Mouse (Mus musculus): ENCODE measurements around the gene Slc8a2.

Slc8a2 gene

DNA sequence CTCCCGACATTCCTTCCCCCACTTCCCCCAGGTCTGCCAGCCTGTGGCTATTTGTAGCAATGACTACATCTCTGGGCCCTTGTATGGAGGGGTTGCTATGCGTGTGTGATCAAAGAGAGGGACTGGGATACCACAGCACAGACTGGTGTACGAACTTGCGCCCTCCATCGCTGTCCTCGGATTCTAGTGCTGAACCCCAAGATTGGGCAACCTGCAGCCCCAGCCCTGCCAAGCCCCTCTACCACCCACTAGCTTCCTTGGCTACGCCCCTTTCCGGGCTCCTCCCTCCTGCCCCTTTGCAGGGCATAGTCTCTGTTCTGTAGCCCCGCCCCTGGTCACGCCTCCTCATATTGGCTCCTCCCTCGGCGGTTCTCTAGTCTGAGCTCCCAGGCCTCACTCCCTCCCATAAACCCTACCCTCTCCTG, at the start of gene Slc8a2:
TSS of gene Slc8a2 (plus strand) at position 406 of the 425 bp plus-strand sequence.
- DNase-seq (ENCODE audit: low read depth, low spot score) = no peak

DNA sequence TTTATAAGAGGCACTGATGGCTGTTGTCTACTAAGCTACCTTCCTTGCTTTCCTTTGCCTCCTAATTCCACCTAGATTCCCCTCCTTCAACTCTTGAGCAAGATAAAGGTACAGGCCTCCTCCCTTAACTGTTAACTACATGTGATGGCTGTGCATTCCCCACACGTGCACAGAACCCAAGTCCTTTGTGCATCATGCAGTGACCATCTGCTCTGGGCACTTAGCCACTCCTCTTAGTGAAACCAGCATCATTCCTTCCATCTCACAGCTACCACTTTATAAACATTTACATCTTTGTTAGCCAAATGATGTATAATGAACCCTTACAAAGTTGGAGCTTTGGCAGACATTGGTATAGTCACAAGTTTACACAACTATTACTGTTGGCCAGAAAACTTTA, 49.7 kb upstream of the Slc8a2 start:
- DNase-seq (ENCODE audit: low read depth, low spot score) = no peak

DNA sequence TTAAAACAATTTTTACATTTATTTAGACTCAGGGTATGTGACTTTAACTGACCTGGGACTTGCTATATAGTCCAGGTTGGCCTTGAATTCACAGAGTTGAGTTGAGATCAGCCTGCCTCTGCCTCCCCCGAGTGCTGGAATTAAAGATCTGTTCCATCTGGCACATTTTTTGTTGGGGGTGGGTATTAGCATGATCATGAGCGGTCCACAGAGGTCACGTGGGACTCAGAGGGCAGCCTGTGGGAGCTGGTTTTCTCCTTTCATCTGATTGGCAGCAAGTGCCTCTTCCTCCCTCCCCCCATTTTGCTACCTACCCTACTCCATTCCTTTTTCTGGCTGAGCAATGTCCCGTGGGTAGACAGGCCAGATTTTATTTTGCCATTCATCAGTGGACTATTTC, 49.0 kb upstream of the Slc8a2 start:
- DNase-seq (ENCODE audit: low read depth, low spot score) = no peak

DNA sequence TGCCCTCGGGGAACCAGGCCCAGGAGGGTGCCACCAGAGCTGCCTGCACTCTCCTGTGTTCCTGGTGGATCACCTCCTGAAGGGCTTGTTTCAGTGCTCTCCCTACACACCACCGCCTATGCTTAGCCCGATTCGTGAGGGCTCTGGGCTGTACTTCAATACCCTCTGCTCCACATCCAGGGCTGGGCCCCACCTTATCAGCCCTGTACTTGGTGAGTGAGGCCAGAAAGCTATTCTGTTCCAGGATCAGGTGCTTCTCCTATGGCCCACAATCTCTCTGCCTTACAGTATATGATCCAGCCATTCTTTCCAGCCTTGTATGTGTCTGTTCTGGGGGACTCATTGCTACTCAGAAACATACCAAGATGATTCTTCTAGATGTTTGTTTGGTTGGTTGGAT, 46.3 kb upstream of the Slc8a2 start:
- no peak for DNase-seq (ENCODE audit: low read depth, low spot score)

DNA sequence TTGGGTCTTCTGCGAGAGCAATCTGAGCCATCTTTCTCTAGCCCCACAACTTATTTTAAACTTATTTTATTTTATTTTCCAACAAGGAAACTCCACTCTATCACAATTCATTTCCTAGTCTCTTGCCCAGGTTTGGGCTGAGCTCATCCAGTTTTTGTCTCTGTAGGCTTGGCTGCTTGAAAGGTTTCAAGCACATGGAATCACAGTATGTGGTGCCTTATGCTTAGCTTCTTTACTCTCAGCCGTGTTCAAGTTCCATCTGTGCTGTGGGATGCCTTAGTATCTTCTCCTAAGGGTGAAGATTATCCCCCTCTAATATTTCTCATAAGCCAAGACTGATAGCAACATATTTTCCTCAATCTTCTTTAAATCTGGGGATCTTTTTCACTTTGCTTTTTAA, 42.0 kb upstream of the Slc8a2 start:
- DNase-seq (ENCODE audit: low read depth, low spot score) = no peak

DNA sequence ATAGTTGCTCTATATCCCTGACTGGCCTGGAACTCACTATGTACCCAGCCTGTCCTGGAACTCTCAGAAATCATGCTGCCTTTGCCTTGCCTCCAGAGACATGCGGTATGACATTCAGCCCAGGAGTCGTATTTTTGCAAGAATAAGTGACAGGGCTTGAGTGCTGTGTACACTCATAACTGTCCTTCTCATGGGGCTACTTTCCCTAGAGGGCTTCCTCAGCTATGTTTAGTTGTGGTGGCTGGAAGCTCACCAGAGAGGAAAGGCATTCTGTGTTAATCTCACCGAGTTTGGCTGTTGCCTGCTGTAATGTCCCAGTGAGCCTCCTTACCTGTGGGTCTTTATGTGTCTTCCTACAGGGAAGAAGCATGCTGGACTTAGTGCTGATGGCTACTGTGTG, 35.0 kb upstream of the Slc8a2 start:
- no peak for DNase-seq (ENCODE audit: low read depth, low spot score)

DNA sequence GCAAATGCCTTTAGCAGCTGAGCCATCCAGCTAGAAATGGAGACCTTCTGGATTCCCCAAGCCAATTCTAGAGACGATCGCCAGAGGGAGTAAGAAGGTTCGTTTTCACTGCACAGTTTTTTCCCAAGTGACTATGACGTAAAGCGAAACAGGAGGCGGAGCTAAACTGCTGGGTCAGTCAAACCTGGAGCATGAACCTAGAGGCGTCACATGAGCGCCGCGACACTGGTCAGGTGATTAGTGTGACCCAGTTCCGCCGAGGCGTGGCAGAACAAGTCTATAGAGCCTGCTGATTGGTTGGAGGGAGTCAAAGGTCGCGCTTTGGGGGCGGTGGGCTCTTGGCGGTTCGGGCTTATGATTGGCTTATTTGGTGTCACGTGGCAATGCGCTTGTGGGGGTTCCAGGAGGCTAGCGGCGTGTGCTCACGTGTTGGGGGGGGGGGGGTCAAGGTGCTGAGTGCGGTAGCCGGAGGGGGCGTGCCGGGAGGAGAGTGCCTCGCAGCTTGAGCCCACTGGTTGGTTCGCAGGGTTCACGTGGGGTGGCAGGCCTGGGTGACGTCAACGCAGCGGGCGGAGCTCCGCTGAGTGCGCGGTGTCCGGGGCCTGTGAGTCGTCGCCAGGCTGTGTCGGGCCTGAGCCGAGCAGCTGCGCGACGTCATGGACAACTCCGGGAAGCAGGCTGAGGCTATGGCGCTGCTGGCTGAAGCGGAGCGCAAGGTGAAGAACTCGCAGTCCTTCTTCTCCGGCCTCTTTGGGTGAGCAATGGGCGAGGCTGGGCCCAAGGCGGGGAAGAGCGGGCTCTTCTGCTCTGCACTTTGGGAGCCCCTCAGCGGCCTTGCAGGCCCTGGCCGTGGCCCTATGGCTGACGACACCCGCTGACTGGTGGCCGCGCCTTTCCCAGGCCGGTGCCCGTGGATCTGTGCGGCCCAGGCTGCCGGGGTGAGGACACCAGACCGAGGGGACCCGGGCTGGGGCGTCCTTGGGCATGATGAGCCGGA, 31.3 kb upstream of the Slc8a2 start, which contains the start of gene Napa:
TSS of gene Napa (plus strand) at position 438 of the 997 bp plus-strand sequence.
- peak; percentile 99 for DNase-seq (ENCODE audit: low read depth, low spot score)

DNA sequence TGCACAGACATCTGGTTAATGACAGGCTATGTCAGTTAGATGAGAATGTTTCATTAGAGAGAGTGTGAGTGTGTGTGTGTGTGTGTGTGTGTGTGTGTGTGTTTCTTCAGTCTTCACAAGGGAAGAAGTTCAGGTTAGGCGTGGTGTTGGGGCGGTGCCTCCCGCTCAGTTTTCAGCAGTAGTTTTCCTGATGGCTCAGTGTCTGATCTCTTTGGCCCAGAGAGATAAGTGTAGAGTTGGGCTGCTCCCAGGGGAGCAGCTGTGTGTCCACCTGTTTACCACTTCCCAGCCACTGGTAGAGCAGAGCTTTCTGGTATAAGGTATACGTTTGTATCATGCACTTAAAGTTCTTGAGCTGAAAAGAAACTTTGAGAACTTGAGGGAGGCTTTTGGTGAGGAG, 29.7 kb upstream of the Slc8a2 start:
- DNase-seq (ENCODE audit: low read depth, low spot score) = peak; percentile 63

DNA sequence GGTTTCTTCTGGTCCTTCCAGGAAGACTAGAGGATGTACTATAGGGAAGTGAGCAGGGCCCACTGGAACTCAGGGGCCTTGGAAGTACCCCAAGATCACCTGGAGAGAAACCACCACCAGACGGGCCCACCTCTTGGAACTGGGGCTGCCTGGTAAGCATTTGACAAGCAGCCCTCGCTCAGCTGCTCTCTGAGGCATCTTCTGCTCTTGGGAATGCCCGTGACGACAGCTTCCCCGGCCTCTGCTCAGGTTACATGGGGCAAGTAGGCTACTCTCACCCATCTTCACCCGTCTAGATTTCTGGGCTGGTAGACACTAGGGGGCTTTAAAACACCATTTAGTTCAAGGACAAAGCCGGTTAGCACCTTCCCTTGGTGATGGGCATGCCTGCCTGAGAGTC, 28.5 kb upstream of the Slc8a2 start:
- no peak for DNase-seq (ENCODE audit: low read depth, low spot score)

DNA sequence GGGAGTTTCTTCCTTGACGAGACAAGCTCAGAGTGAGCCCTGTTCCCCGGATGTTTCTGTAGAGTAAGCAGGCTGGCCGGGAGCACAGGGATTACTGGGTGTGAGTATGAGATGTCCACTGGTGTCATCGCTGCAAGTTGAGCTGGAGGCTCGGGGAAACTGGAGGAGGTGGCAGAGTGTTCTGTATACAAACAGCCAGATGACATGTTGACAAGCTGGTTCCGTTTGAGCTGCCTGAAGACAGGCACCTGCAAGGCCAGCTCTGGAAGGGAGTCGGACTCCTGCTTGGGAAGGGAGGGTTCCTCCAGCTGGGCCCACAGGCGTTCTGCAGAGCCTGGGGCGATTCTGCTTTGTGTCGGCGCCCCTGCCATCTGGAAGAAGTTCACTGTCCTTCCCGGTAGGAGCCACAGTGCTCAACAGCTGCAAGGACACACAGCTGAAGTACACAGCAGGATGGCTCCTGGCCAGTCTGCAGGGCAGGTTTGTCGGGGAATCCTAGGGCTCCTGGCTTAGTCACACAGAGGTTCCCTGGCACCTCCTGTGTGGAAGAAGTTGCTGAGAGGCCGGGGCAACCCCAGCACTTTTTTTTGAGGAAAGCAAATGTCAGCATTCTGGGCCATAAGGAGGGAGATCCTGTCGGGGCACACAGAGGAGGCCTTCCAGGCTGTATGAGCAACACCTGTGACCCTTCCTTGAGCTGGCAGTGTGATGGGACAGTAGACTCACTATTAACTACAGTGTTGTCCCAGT, 27.7 kb upstream of the Slc8a2 start:
- no peak for DNase-seq (ENCODE audit: low read depth, low spot score)

DNA sequence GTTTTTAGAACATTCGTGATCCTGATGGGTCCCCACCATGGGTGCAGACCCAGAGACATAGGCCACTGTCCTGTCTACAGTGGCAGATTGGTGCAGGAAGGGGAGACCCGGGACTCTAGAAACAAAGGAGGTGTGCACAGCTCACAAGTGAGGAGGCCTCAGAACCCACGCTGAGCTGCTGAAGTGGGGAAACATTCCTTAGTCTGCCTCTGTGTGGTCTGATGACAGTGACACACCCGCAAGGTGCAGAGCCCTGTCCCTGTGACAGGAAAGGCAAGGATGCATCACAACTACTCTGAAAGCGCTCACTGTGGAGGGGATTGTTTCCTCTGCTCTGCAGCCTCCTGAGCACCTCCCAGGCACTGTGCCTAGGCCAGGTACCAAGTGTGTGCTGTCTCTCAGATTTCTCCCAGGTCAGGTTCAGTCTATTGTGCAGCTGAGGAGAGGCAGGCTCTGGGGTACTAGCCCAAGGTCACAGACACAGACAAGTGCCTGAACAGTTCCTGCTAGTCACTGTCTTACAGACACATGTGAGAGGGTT, 26.9 kb upstream of the Slc8a2 start:
- DNase-seq (ENCODE audit: low read depth, low spot score) = no peak

DNA sequence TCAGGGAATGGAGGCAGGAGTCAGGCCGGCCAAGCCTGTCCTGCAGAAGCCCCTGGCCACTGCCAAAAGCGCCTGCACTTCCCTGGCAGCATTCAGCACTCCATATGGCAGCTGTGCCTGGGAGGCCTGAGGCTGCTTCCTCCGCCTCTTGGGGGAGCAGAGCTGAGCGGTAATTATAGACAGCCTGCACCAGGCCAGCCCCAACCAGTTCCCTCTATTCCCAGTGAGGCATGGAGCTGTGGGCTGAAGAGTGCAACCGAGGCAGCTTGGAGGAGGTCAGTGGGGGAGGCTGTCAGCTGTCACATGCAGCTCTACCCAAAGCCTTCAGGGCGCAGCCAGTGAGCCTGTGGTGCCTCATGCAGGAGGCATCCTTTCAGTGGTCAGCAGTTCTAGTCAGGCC, 25.9 kb upstream of the Slc8a2 start:
- no peak for DNase-seq (ENCODE audit: low read depth, low spot score)

DNA sequence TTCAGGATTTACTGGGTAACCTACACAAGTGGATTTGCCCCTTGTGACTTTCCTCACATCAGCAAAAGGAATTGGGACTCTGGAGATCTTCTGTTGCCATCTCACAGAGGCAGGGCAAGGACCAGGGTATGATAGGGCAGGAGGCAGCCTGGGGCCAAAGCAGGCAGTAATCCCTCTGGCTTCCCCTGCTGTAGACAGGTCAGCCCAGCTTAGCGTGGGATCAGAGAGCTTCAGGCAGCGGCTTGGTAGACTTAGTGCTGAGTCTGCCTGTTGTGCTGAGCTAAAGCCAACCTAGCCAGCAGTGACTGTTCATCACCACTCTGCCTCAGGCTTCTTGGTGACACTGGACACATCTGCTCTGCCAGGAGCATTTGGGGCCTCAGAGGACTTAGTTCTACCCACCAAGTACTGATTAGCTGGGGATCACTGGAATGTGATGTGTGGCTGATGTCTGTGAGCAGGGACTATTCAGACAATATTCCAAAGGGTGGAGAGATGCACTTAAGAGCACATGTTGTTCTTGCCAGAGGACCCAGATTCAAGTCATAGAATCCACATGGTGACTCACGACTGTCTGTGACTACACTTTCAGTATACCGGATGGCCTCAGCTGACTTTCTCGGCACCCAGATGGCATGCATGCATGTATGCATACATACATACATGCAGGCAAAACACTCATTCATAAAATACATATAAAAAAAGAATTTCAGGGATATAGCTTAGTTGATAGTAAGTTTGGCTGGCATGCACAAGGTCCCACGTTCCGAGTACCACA, 24.8 kb upstream of the Slc8a2 start:
- DNase-seq (ENCODE audit: low read depth, low spot score) = no peak

DNA sequence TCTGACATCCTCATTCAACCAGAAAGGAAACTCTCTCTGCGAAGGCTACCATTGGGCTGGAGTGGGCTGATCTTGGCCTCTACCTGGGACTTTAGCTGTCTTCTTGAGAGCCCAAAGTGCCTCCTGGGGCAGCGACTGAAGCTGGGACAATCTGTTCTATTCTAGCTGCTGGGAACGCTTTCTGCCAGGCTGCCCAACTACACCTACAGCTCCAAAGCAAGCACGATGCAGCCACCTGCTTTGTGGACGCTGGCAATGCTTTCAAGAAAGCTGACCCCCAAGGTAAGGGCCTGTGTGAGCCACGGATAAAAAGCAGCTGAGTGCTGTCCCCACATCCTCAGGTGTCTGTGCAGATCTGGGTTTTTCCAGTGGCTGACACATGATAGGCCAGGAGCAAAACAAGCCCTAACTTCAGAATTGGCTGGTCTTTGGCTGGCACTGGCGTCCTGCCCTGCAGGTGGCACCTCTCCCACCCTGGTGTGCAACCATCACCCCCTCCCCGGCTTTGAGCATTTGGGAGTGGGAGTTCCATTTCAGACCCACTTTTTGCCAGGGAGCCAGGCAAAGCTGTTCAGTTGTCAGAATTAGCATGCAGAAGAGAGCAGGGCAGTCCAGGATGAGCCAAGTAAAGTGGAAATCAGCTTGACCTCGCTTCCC, 20.6 kb upstream of the Slc8a2 start:
- no peak for DNase-seq (ENCODE audit: low read depth, low spot score)

DNA sequence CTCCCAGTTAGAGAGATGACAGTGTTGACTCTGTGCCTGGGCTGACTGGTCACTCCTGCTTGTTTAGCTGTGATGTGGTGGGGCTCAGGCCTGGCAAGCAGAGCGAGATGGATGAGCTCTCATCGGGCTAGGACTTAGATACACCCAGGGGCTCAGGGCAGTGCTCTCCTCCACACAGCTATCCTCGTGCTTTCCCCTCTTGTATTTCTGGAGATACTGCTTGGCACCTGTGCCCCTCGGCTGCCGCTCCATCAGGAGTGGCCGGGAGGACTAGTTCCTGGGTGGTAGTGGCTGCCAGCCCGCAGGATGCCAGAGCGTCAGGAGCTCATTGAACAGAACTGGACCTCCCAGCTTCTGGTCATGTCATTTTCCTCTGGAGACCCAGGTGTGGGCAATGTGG, 19.5 kb upstream of the Slc8a2 start:
- no peak for DNase-seq (ENCODE audit: low read depth, low spot score)

DNA sequence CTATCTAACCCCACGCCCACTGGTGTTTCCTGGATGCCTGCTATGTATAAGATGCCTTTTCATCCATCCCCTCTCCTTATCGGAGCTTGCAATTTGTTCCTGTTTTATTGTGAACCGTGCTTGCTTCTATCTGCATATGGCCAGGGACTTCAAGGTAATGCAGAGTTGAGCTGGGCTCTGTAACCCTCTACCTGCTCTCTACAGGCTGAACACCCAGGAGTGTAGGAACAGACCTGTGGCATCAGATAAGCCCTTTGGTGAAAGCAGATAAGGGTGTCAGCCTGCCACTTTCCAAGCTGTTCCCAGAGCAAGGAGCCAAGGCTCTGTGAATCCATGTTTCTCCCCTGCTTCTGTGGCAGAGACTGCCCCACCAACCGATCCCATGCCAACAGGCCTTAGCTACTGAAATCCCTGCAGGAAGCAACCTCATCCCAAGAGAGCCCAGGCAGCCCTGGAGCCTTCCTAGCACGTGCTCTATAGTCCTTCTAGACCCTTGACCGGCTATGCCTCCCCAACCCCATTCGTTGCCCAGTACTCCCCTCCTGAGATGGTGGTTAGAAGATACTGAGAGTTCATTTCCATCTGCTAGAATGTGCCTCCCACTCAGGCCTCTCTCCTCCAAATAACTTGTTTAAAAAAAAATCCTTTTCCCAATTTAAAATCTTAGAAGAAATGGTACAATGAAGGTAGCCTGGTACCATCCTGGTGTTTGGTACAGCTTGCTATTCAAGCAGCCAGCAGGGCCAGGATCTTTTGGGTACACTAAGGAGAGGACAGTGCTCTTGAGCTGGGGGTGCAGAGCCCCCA, 18.1 kb upstream of the Slc8a2 start:
- DNase-seq (ENCODE audit: low read depth, low spot score) = no peak

DNA sequence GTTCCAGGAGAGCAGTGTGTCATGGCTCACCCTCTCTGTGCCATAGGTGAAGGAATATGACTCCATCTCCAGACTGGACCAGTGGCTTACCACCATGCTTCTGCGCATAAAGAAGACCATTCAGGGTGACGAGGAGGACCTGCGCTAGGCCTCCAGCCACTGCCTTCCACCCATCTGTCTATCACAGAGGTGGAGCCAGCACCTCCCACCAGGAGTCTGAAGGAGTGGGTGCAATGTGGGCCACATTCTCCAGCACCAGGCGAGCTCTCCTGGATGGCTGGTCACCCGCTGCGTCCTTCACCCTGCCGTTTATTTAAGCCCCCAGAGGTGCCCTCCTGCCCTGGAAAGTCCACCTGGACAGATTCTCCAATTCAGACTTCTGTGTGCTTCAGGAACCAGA, 13.2 kb upstream of the Slc8a2 start:
- DNase-seq (ENCODE audit: low read depth, low spot score) = no peak

DNA sequence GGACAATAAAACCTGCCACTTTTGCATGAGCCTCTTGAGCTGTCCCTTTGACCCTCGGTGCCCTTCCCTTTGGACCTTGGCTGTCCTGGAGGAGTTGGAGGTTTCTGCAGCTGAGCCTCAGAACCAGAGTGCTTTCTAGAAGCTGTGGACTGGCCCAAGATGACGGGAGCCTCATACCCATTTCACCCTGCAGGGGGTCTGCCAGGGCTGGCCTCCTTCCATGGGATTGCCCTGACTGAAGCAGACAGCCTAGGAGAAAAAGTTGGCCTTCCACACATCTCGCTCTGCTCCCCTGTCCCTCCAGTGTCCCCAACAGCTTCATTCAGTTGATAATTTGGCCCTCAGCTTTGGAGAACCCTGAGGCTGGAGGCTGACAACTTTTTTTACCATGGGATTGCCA, 12.5 kb upstream of the Slc8a2 start:
- DNase-seq (ENCODE audit: low read depth, low spot score) = no peak

DNA sequence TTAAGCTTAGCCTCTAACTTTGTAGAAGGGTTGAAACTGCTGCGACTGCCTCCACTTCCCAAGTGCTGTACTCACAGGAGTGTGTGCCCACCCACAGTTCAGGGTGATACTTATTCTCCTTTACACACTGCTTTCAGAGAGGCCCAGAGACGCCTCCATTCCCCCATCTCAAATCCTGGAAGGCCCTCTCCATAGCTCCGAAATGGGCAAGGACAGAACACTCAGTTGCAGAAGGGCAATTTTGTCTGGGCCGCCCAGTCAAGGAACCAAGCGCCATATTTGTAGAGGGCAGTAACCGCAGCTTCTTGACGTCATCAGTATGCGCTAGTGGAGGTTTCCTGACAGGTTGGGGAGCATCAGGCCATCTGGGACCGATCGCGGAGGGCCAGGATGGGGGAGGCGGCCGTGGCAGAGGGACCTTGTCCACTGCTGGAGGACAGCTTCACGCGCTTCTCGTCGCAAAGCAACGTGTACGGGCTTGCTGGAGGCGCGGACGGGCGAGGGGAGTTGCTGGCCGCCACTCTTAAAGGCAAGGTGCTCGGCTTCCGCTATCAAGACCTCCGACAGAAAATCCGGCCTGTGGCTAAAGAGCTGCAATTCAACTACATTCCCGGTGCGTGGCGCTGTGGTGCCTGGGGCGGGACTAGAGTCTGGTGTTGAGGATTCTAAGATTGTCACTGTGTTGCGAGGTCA, 9.9 kb upstream of the Slc8a2 start, which contains the start of gene Kptn:
TSS of gene Kptn (plus strand) at position 327 of the 693 bp plus-strand sequence.
- peak; percentile 84 for DNase-seq (ENCODE audit: low read depth, low spot score)

DNA sequence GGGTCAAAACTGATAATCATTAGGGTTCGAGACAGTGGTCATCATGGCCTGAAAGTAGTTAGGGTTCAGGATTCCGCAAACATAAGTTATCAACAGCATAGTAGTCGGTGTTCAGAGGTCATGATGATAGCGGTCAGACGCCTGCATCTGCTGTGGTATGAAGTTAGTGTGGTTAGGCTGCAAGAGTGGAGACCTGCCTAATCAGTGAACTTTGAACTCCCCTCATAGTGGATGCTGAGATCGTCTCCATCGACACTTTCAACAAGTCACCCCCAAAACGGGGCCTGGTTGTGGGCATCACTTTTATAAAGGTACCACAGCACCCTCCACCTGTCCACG, 9.4 kb upstream of the Slc8a2 start:
- DNase-seq (ENCODE audit: low read depth, low spot score) = no peak

All from c-Kit-negative CD71-positive TER-119-positive erythroid progenitor cells, embryonic 14.5 days (primary cell).